Mouse (Mus musculus) stomach, postnatal 0 days (tissue): ENCODE results near the gene Mmp2. TPM values are rescaled to one million over a fixed set of nuclear protein-coding genes. Genes with fewer than 3 reads are reported as not detected.

Experiments used
- ATAC-seq: fragments of 200-750 bp; cut with Nextera tagmentation; 2 replicates; pipeline ENCODE4 v1.8.0; 2017; ENCODE audit not compliant: low FRiP score, low TSS enrichment
- DNase-seq: peaks from one replicate; pipeline ENCODE4 v3.0.0-alpha.2; 2016; ENCODE audit warnings: low spot score
- H3K27ac ChIP-seq: fragments of 300-500 bp; sonication (generic); replicated peaks from 2 replicates; pipeline ENCODE4 v1.5.1; 2014; ENCODE audit warnings: mild to moderate bottlenecking, control low read depth
- H3K27me3 ChIP-seq: fragments of 300-500 bp; sonication (generic); 2 replicates; pipeline ENCODE4 v1.6.1; 2014; ENCODE audit warnings: low read length; ENCODE audit not compliant: control insufficient read depth, insufficient read depth
- H3K36me3 ChIP-seq: fragments of 300-500 bp; sonication (generic); 2 replicates; pipeline ENCODE4 v1.6.1; 2014; ENCODE audit warnings: low read length, mixed read lengths; ENCODE audit not compliant: control insufficient read depth, insufficient read depth
- H3K4me1 ChIP-seq: fragments of 300-500 bp; sonication (generic); replicated peaks from 2 replicates; pipeline ENCODE4 v1.6.1; 2014; ENCODE audit warnings: antibody characterized with exemption; ENCODE audit not compliant: control insufficient read depth, insufficient read depth
- H3K4me2 ChIP-seq: fragments of 300-500 bp; sonication (generic); replicated peaks from 2 replicates; pipeline ENCODE4 v1.6.1; 2014; ENCODE audit warnings: low read depth, mild to moderate bottlenecking, control low read depth, moderate library complexity
- H3K4me3 ChIP-seq: fragments of 300-500 bp; sonication (generic); 2 replicates; pipeline ENCODE4 v1.5.1; 2014; ENCODE audit warnings: low read depth, low read length, control low read depth
- H3K9ac ChIP-seq: fragments of 300-500 bp; sonication (generic); 2 replicates; pipeline ENCODE4 v1.6.1; 2014; ENCODE audit warnings: mild to moderate bottlenecking, low read length, control low read depth, mixed read lengths
- H3K9me3 ChIP-seq: fragments of 300-500 bp; sonication (generic); 2 replicates; pipeline ENCODE4 v1.6.1; 2016; ENCODE audit warnings: low read length; ENCODE audit not compliant: control insufficient read depth
- CTCF ChIP-seq: IDR thresholded peaks from 2 replicates; pipeline ENCODE4 v1.5.1; 2016; ENCODE audit warnings: antibody characterized with exemption, low read depth, mild to moderate bottlenecking, moderate library complexity
- EP300 ChIP-seq: optimal IDR thresholded peaks from 2 replicates; pipeline ENCODE3; 2016; ENCODE audit warnings: antibody characterized with exemption
- WGBS: fragments of 180-500 bp; shearing (Covaris S2); extraction: QIAGEN DNeasy Blood & Tissue Kit; methylation state at CpG from one replicate; pipeline ENCODE4 v1.1.7; 2014; 5-methylcytosine and 5-hydroxymethylcytosine counted together
- polyA plus RNA-seq: library from polyadenylated mRNA; unstranded; fragments of >200 nt; fragmentation: Nextera tagmentation; extraction: Ambion mirVana; gene quantifications from 2 replicates; pipeline ENCODE4 v1.2.1, GENCODE M21; 2015

The Mmp2 gene
- polyA plus RNA-seq, 1 experiment from 2014 or later: 80.4 TPM

GRCm38 (mm10) chr8:92815661-92816060 lies 11.4 kb upstream of the Mmp2 start:
- Histone ChIP-seq H3K27ac (no peak overlapping the region), H3K9me3 (no peaks in the 10 kb centered on the region), H3K4me3 (no peak overlapping the region), H3K4me2 (no peak overlapping the region), H3K27me3 (no peaks in the 10 kb centered on the region), H3K36me3 (no peaks in the 10 kb centered on the region), H3K4me1 (no peaks in the 10 kb centered on the region), H3K9ac (no peak overlapping the region)
- DNase-seq: no peak
- ATAC-seq: no peak
- WGBS: 94% methylated on average over 5 of the region's 5 CpGs
- TF ChIP-seq CTCF (no peak), EP300 (no peak)

GRCm38 (mm10) chr8:92817928-92818818 lies 8.9 kb upstream of the Mmp2 start:
- no peaks in the 10 kb centered on the region for H3K4me1 ChIP-seq
- no peak overlapping the region for H3K9ac ChIP-seq
- no peak overlapping the region for H3K4me2 ChIP-seq
- no peaks in the 10 kb centered on the region for H3K36me3 ChIP-seq
- no peak overlapping the region for H3K4me3 ChIP-seq
- DNase-seq (peak; percentile 93), ATAC-seq (peak; percentile 89)
- 13% methylated on average over 6 of the region's 6 CpGs for WGBS
- H3K27ac ChIP-seq: no peak overlapping the region
- TF ChIP-seq CTCF (peak; percentile 100), EP300 (no peak)
- H3K9me3 ChIP-seq: no peaks in the 10 kb centered on the region
- H3K27me3 ChIP-seq: no peaks in the 10 kb centered on the region

- H3K36me3 ChIP-seq: no peaks in the 10 kb centered on the region
- TF ChIP-seq EP300 (no peak), CTCF (no peak)
- no peaks in the 10 kb centered on the region for H3K27me3 ChIP-seq
- H3K4me3 ChIP-seq: no peak overlapping the region
- DNase-seq: no peak
- no peak overlapping the region for H3K27ac ChIP-seq
- no peak overlapping the region for H3K4me2 ChIP-seq
- no peaks in the 10 kb centered on the region for H3K9me3 ChIP-seq
- H3K9ac ChIP-seq: no peak overlapping the region
- no peaks in the 10 kb centered on the region for H3K4me1 ChIP-seq
- no peak for ATAC-seq
Observed at GRCm38 (mm10) chr8:92821151-92821550, 5.9 kb upstream of the Mmp2 start.

- WGBS: 57% methylated on average over 5 of the region's 5 CpGs
- ATAC-seq (no peak), DNase-seq (no peak)
- Histone ChIP-seq H3K27me3 (no peaks in the 10 kb centered on the region), H3K4me1 (no peaks in the 10 kb centered on the region), H3K4me3 (no peak overlapping the region), H3K9ac (no peak overlapping the region), H3K27ac (no peak overlapping the region), H3K4me2 (no peak overlapping the region), H3K36me3 (no peaks in the 10 kb centered on the region), H3K9me3 (no peaks in the 10 kb centered on the region)
- no peak for TF ChIP-seq EP300
- TF ChIP-seq CTCF: no peak
Observed at GRCm38 (mm10) chr8:92822386-92822785, 4.7 kb upstream of the Mmp2 start.

GRCm38 (mm10) chr8:92825991-92826390 lies 1.1 kb upstream of the Mmp2 start:
- no peak overlapping the region for H3K27ac ChIP-seq
- H3K4me3 ChIP-seq: no peak overlapping the region
- WGBS: 44% methylated on average over 4 of the region's 4 CpGs
- H3K9ac ChIP-seq: no peak overlapping the region
- no peaks in the 10 kb centered on the region for H3K36me3 ChIP-seq
- H3K4me1 ChIP-seq: no peaks in the 10 kb centered on the region
- no peak for DNase-seq
- no peaks in the 10 kb centered on the region for H3K9me3 ChIP-seq
- ATAC-seq: no peak
- no peak overlapping the region for H3K4me2 ChIP-seq
- TF ChIP-seq CTCF (no peak), EP300 (no peak)
- no peaks in the 10 kb centered on the region for H3K27me3 ChIP-seq

GRCm38 (mm10) chr8:92828251-92828743 lies 1.2 kb downstream of the Mmp2 start:
- no peaks in the 10 kb centered on the region for H3K36me3 ChIP-seq
- peak overlapping the region; percentile 90 for H3K27ac ChIP-seq
- peak overlapping the region; percentile 44 for H3K4me3 ChIP-seq
- ATAC-seq (peak; percentile 68), DNase-seq (peak; percentile 39)
- TF ChIP-seq EP300 (no peak), CTCF (no peak)
- no peak overlapping the region for H3K9ac ChIP-seq
- H3K4me2 ChIP-seq: peak overlapping the region; percentile 59
- 17% methylated on average over 15 of the region's 15 CpGs for WGBS
- no peaks in the 10 kb centered on the region for H3K27me3 ChIP-seq
- H3K4me1 ChIP-seq: no peaks in the 10 kb centered on the region
- no peaks in the 10 kb centered on the region for H3K9me3 ChIP-seq
